Mouse (Mus musculus) liver, adult 2 months (tissue): ENCODE data around the gene Prdm16.

Source experiments
- CTCF ChIP-seq: fragments of 200-500 bp; IDR thresholded peaks from 2 replicates; pipeline ENCODE4 v1.5.1; 2011; ENCODE audit warnings: low read depth, low read length, control low read depth
- POLR2A ChIP-seq: fragments of 200-500 bp; IDR thresholded peaks from 2 replicates; pipeline ENCODE4 v1.6.1; 2011; ENCODE audit warnings: low read length, control low read depth; ENCODE audit not compliant: insufficient read depth; ENCODE audit errors: extremely low read depth

DNA sequence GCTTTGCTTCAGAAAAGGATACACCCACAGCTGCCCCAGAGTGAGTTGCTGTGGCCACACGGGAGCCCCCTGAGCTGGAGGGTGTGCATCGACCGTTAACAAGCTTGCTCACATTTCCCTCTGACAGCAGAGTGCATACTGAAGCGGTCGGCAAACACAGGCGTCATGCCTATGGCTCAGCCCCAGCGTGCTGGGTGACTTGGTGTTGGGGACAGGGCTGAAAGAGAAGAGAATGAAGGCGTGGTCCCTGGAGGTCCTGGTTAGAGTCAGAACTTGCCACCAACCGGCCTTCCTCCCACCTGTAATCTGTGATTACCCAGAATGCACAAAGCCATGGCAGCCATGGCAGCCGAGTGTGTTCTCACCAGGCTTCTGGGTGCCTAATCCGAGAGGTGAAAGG lies 277.9 kb downstream of the Prdm16 start:
- TF ChIP-seq CTCF: no peak
- no peak for TF ChIP-seq POLR2A
